Mouse (Mus musculus) cerebellum, adult 18-20 months (tissue): ENCODE measurements around the gene Rgmb.

ENCODE experiments used
- DNase-seq, 2 experiments: peaks; one replicate each; pipeline ENCODE4 v3.0.0; 2021

Rgmb gene

DNA sequence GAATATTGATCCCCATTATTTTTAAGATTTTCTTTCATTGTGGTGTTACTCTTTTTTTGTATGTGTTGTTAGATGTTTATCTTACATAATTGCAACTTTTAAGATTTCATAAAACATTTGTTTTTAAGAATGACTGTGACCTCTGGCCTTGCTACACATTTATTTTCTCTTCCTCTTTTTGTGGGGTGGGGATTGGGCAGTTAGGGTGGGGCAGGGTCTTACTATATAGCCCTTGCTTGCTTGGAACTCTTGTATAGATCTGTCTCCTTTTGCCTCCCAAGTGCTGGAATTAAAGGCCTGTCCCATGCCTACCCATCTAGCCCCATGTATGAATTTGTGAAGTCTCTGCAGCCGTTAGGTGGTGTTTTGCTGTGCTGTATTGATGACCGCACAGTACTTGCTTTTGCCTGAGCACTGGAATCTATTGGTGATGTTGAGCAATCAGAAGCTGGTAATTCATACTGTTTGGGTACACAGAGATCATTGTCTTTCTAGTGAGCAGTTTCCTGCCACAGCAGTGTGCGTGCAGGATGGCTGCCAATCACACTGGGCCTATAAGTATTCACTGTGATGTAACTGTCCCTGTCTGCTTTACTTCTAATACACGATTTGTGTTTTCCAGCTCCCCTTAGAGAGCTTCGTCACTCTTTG is 56.1 kb downstream of the Rgmb start:
- DNase-seq: no peak

DNA sequence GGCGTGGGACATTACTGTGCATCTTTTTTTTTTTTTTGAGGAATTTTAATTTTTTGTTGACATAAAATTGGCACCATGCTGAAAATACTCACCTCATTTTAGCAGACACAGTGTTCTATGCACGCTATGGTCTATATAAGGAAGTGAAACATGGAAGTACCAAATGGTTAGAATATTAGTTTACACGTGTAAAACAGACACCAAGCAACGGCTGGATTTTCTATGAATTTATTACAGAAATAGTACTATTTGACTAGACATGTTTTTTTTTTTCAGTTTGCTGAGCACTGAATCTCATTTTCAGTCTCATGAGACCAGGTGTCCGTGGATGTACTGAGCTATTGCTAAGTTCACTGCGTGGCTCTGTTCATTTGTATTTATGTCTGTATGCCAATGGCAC is 56.9 kb downstream of the Rgmb start:
- DNase-seq: no peak

DNA sequence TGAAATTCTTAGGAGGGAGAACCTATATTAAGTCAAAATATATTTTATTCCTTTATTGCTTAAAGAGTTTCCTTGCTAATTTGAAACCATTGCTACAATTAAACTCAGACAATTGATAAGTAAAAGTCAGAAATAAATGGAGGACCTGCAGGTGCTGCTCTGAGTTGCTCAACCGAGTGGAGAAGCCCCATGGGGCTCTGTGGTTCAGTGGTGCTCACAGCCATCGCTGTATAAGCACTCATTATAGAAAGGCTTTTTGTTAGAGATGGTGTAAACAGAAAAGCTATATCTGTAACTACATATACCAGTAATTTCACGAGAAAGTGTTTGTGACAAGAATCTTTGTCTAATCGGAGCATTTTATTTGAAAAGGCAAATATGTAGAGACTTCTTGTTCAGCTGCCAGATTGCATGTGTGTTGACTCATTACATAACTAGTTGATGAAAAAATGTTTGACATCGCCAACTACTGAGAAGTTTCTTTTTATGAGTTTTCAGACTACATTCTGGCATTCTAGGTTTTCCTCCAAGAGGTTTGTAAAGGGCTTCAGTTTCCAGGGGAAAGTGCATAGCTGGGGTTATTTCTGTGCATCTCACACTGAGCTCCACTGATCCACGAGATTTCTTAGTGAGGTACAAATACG is 61.6 kb downstream of the Rgmb start:
- DNase-seq: no peak

DNA sequence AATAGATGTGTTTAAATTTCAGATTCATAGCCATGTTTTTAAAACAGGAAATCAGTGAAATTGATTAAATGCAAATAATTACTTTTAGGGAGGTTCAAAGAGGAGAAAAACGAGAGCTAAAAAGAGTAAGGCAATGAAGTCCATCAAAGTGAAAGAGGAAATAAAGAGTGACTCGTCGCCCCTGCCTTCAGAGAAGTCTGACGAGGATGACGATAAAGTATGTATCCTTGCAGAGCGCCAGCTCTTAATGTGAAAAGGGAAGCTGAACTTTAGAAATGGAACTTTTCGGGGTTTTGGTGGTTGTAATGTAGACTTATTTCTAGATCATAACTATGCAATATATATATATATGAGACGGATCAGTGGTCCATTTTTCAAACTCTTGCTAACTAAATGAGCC is 69.6 kb downstream of the Rgmb start:
- DNase-seq: no peak
